In genomic region chr4:147867563-147868449, GRCm38 (mm10) we compare ENCODE assay signal across 1 mouse cellular context.
TF ChIP-seq lines count a peak whose summit lies in the region.

No protein-coding gene starts in this region.

TF ChIP-seq in MEL, 35 proteins besides CTCF, POLR2A, EP300 and RAD21:
- TF ChIP-seq BHLHE40 (IDR thresholded peaks at IDR 0.05; ENCODE audit: borderline replicate concordance, low read depth, low read length) (no peak), MAZ (IDR thresholded peaks at IDR 0.05; ENCODE audit: low read depth, low read length) (no peak; the same call in 1 of the 2 replicates), MYB (IDR thresholded peaks at IDR 0.05; ENCODE audit: low read depth, low read length) (no peak), ELF1 (IDR thresholded peaks at IDR 0.05; ENCODE audit: low read depth, low read length) (0 out of 2 replicates have a peak, but pooled peaks have one; percentile 15), SIN3A (IDR thresholded peaks at IDR 0.05; ENCODE audit: low read length) (no peak), CHD2 (IDR thresholded peaks at IDR 0.05; ENCODE audit: low read length) (no peak), SMC3 (IDR thresholded peaks at IDR 0.05; ENCODE audit: low read depth, low read length) (no peak), ZNF384 (IDR thresholded peaks at IDR 0.05; ENCODE audit: low read depth, low read length) (no peak), CHD1 (IDR thresholded peaks at IDR 0.05; ENCODE audit: low read depth, low read length) (no peak), UBTF (IDR thresholded peaks at IDR 0.05; ENCODE audit: borderline replicate concordance, insufficient read depth, low read depth, low read length) (no peak), ZMIZ1 (IDR thresholded peaks at IDR 0.05; ENCODE audit: low read depth, low read length) (no peak), TCF12 (IDR thresholded peaks at IDR 0.05; ENCODE audit: low read depth, low read length) (0 out of 2 replicates have a peak, but pooled peaks have one; percentile 6), POLR2AphosphoS5 (IDR thresholded peaks at IDR 0.05; ENCODE audit: borderline replicate concordance, low read depth, low read length) (no peak), NELFE (IDR thresholded peaks at IDR 0.05; ENCODE audit: low read depth, low read length) (0 out of 2 replicates have a peak, but pooled peaks have one; percentile 15), HCFC1 (IDR thresholded peaks at IDR 0.05; ENCODE audit: low read depth, low read length) (no peak), MXI1 (IDR thresholded peaks at IDR 0.05; ENCODE audit: low read depth, low read length) (peak; percentile 68), MYC (IDR thresholded peaks at IDR 0.05; ENCODE audit: low read depth, low read length) (no peak), MAX (IDR thresholded peaks at IDR 0.05; ENCODE audit: low read length) (peak; percentile 41; the same call in 1 of the 2 replicates), RCOR1 (IDR thresholded peaks at IDR 0.05; ENCODE audit: low read depth, low read length) (no peak), USF1 (IDR thresholded peaks at IDR 0.05; ENCODE audit: low read depth, low read length) (no peak)
